9 mouse cellular contexts compared by ENCODE assay signal in the genomic region with DNA sequence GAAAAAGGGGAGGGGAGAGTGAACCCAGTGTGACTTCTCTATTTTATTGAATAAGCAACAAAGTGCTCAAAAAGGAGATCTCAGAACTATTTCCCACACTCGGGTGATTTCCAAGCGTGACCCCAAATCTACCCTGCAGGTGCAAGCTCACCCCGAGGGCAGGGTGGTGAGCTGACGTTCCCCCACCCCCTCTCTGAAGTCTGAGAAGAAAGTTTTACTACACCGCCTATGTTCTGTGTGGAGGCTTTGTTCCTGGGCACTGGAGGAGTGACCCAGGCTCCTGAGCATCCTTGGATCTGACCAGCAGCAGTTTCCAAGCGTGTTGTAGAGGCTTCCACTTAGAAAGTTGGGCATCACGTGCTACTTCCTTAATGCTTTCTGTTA. TPM values are rescaled to one million over a fixed set of nuclear protein-coding genes. Genes with fewer than 3 reads are reported as not detected.
DNase-seq lines count a peak whose midpoint lies in the region; ATAC-seq lines count a peak whose summit lies in the region.
"Had no signal": no experiment of that assay in that cellular context is flagged by ENCODE, and none has a peak within 500 bp of the region (broad histone marks: within the 10 kb centered on the region; RNA-seq: fewer than 3 reads in every experiment).

No protein-coding gene starts in this region.

- H3K4me1 ChIP-seq in heart, embryonic 15.5 days (replicated peaks): peaks cover 6% of the 10 kb centered on the region; the same call in 1 of the 2 replicates
- peaks cover 3% of the 10 kb centered on the region; the same call in 1 of the 2 replicates for H3K4me1 ChIP-seq in brown adipose tissue, adult 24 weeks (ENCODE audit: control insufficient read depth, insufficient read depth, insufficient read length, low read length)
- peaks cover 6% of the 10 kb centered on the region; the same call in 1 of the 2 replicates for H3K4me1 ChIP-seq in hindbrain, embryonic 14.5 days (replicated peaks; ENCODE audit: control insufficient read depth, insufficient read depth, low read length)
- peaks cover 12% of the 10 kb centered on the region for H3K4me1 ChIP-seq in midbrain, embryonic 16.5 days (ENCODE audit: control insufficient read depth, insufficient read depth, low read length)

- WGBS in heart, embryonic 15.5 days: 35% methylated on average over 7 of the region's 7 CpGs
- WGBS in hindbrain, embryonic 14.5 days: 13% methylated on average over 7 of the region's 7 CpGs
- 14% methylated on average over 7 of the region's 7 CpGs for WGBS in midbrain, embryonic 16.5 days

- no peaks in the 10 kb centered on the region for H3K9me3 ChIP-seq in heart, embryonic 15.5 days (replicated peaks)
- H3K9me3 ChIP-seq in hindbrain, embryonic 14.5 days (ENCODE audit: control insufficient read depth, low read length): no peaks in the 10 kb centered on the region
- no peaks in the 10 kb centered on the region for H3K9me3 ChIP-seq in midbrain, embryonic 16.5 days (replicated peaks; ENCODE audit: control insufficient read depth, low read length, poor library complexity, severe bottlenecking)

- peak overlapping the region; percentile 56 for H3K4me3 ChIP-seq in heart, embryonic 15.5 days
- peak overlapping the region; percentile 44; the same call in 1 of the 2 replicates for H3K4me3 ChIP-seq in brown adipose tissue, adult 24 weeks (ENCODE audit: insufficient read depth, low read depth, low read length)
- peak overlapping the region; percentile 58 for H3K4me3 ChIP-seq in hindbrain, embryonic 14.5 days (replicated peaks; ENCODE audit: low read length)
- H3K4me3 ChIP-seq in midbrain, embryonic 16.5 days (ENCODE audit: low read depth, low read length): peak overlapping the region; percentile 70

- peaks cover 16% of the 10 kb centered on the region for H3K27me3 ChIP-seq in heart, embryonic 15.5 days
- peaks cover 3% of the 10 kb centered on the region; the same call in 1 of the 2 replicates for H3K27me3 ChIP-seq in hindbrain, embryonic 14.5 days (ENCODE audit: control insufficient read depth, insufficient read depth, low read length)
- H3K27me3 ChIP-seq in midbrain, embryonic 16.5 days (ENCODE audit: control insufficient read depth, insufficient read depth, low read depth, low read length): no peaks in the 10 kb centered on the region

- no peaks in the 10 kb centered on the region for H3K36me3 ChIP-seq in heart, embryonic 15.5 days
- no peaks in the 10 kb centered on the region for H3K36me3 ChIP-seq in hindbrain, embryonic 14.5 days (replicated peaks; ENCODE audit: control insufficient read depth, insufficient read depth)
- no peaks in the 10 kb centered on the region for H3K36me3 ChIP-seq in midbrain, embryonic 16.5 days (ENCODE audit: control insufficient read depth, insufficient read depth, low read length)

- no peak overlapping the region for H3K27ac ChIP-seq in heart, embryonic 15.5 days
- no peak overlapping the region for H3K27ac ChIP-seq in brown adipose tissue, adult 24 weeks (replicated peaks; ENCODE audit: low read depth, low read length)
- no peak overlapping the region for H3K27ac ChIP-seq in hindbrain, embryonic 14.5 days
- no peak overlapping the region for H3K27ac ChIP-seq in midbrain, embryonic 16.5 days (ENCODE audit: low read length)

- 0 out of 2 replicates have a peak overlapping the region, but pooled peaks have one; percentile 46 for H3K9ac ChIP-seq in heart, embryonic 15.5 days
- peak overlapping the region; percentile 62 for H3K9ac ChIP-seq in hindbrain, embryonic 14.5 days
- H3K9ac ChIP-seq in midbrain, embryonic 16.5 days (ENCODE audit: low read depth, low read length): no peak overlapping the region

- intact Hi-C loops in heart, postnatal 36 days (cut with DNase I): no loop called here

- peak overlapping the region; percentile 94 for H3K4me2 ChIP-seq in heart, embryonic 15.5 days
- peak overlapping the region; percentile 71 for H3K4me2 ChIP-seq in hindbrain, embryonic 14.5 days (replicated peaks)
- peak overlapping the region; percentile 92 for H3K4me2 ChIP-seq in midbrain, embryonic 16.5 days (ENCODE audit: low read length)

- no peak for ATAC-seq in heart, embryonic 15.5 days (replicated peaks; ENCODE audit: insufficient number of reproducible peaks, insufficient read depth, low FRiP score, low read depth)
- no peak for ATAC-seq in hindbrain, embryonic 14.5 days (ENCODE audit: low FRiP score)
- ATAC-seq in midbrain, embryonic 16.5 days: no peak
- no peak for ATAC-seq in megakaryocyte-erythroid progenitor cell, adult 5-6 weeks (replicated peaks; ENCODE audit: low FRiP score, low TSS enrichment, poor library complexity, severe bottlenecking)

- no peak for DNase-seq in heart, postnatal 36 days
- no peak for DNase-seq in hindbrain, embryonic 14.5 days (ENCODE audit: low spot score)
- no peak for DNase-seq in frontal cortex, postnatal 36 days (ENCODE audit: low spot score in 2 of 2)
- DNase-seq in gastrocnemius, adult 8-10 months (ENCODE audit: low spot score in 2 of 2): no peak

RNA-seq across cellular contexts. Expression of gene Gpr156, which starts 0.5 kb away (rescaled TPM):
- polyA plus RNA-seq in heart, embryonic 15.5 days (2015; fragmentation: Nextera tagmentation; extraction: Ambion mirVana): 0.19 and 0.37 TPM in 2 replicates
- not detected for total RNA-seq in heart, postnatal 36 days (2021)
- polyA plus RNA-seq in brown adipose tissue, adult 24 weeks (2012; ENCODE audit: insufficient read depth, insufficient read length, missing spikeins): 0.44 TPM in 1 of 2 replicates, not detected in the other
- 3.5 and 3.9 TPM in 2 replicates for polyA plus RNA-seq in hindbrain, embryonic 14.5 days (2014; fragmentation: Nextera tagmentation; extraction: Ambion mirVana)
- polyA plus RNA-seq in midbrain, embryonic 16.5 days (2015; fragmentation: Nextera tagmentation; extraction: Ambion mirVana): 5.1 and 5.8 TPM in 2 replicates
- total RNA-seq in megakaryocyte-erythroid progenitor cell, adult 5-6 weeks (2014; fragmentation: Nextera tagmentation): not detected in 2 replicates
- not detected in 2 replicates for total RNA-seq in megakaryocyte-erythroid progenitor cell, adult 5-6 weeks (2017)
- total RNA-seq in gastrocnemius, adult 8-10 months (2022): not detected

RNA-seq across cellular contexts. Expression of gene Lrrc58, which starts 48.6 kb away (rescaled TPM):
- polyA plus RNA-seq in heart, embryonic 15.5 days (2015; fragmentation: Nextera tagmentation; extraction: Ambion mirVana): 36.4 and 41.7 TPM in 2 replicates
- 10 to 100 TPM; 68.7 to 77.8 TPM for total RNA-seq in heart, postnatal 36 days (2021)
- 50.9 and 60.6 TPM in 2 replicates for polyA plus RNA-seq in brown adipose tissue, adult 24 weeks (2012; ENCODE audit: insufficient read depth, insufficient read length, missing spikeins)
- polyA plus RNA-seq in hindbrain, embryonic 14.5 days (2014; fragmentation: Nextera tagmentation; extraction: Ambion mirVana): 57.1 and 59.9 TPM in 2 replicates
- polyA plus RNA-seq in midbrain, embryonic 16.5 days (2015; fragmentation: Nextera tagmentation; extraction: Ambion mirVana): 41.5 and 41.7 TPM in 2 replicates
- total RNA-seq in megakaryocyte-erythroid progenitor cell, adult 5-6 weeks (2014; fragmentation: Nextera tagmentation): 29.8 and 33.2 TPM in 2 replicates
- total RNA-seq in megakaryocyte-erythroid progenitor cell, adult 5-6 weeks (2017): 26.7 and 37.5 TPM in 2 replicates
- 10 to 100 TPM; 36.4 to 48.4 (median 46.0) TPM for total RNA-seq in gastrocnemius, adult 8-10 months (2022)

RNA-seq across cellular contexts. Expression of gene Gm36028, which starts 55.9 kb away (rescaled TPM):
- 4.9 and 6.3 TPM in 2 replicates for polyA plus RNA-seq in heart, embryonic 15.5 days (2015; fragmentation: Nextera tagmentation; extraction: Ambion mirVana)
- 1 to 10 TPM; 1.0 to 1.1 TPM for total RNA-seq in heart, postnatal 36 days (2021)
- polyA plus RNA-seq in brown adipose tissue, adult 24 weeks (2012; ENCODE audit: insufficient read depth, insufficient read length, missing spikeins): 3.4 and 4.1 TPM in 2 replicates
- not detected in 2 replicates for polyA plus RNA-seq in hindbrain, embryonic 14.5 days (2014; fragmentation: Nextera tagmentation; extraction: Ambion mirVana)
- not detected in 2 replicates for polyA plus RNA-seq in midbrain, embryonic 16.5 days (2015; fragmentation: Nextera tagmentation; extraction: Ambion mirVana)
- not detected in 2 replicates for total RNA-seq in megakaryocyte-erythroid progenitor cell, adult 5-6 weeks (2014; fragmentation: Nextera tagmentation)
- total RNA-seq in megakaryocyte-erythroid progenitor cell, adult 5-6 weeks (2017): not detected in 2 replicates
- not detected for total RNA-seq in gastrocnemius, adult 8-10 months (2022)
- total RNA-seq: gastrocnemius, postnatal 4 days had no signal
